Mouse (Mus musculus) spleen, postnatal 10 days (tissue): ENCODE measurements around the gene Pex10.
"Not testable (repeated sequence)": the region's sequence is repeated elsewhere in the genome, so short reads cannot be mapped to it uniquely, and the experiment has no call there.

Experiments used
- DNase-seq, 2 experiments: peaks; one replicate each; pipeline ENCODE4 v3.0.0; 2021 to 2022; ENCODE audit warnings: low spot score in 2 of 2

The Pex10 gene

DNA sequence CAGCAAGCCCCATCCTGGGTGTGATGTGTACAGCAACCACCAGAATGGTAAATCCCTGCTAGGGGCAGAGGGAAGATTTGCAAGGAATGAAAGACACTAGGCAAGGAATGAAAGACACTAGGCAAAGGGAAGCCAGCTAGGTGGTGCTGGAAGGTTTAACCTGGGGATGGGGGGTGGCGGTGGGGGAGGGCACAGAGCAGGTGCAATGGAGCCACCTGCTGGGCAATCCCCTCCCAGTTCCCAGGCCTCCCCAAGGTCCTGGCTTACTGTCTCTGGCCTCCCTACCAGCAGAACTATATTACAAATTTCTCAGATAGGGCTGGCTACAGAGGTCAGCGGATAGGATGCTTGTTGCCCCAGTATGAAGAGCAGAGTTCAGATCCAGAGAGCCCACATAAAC, 2.3 kb upstream of the Pex10 start:
- no peak for DNase-seq

DNA sequence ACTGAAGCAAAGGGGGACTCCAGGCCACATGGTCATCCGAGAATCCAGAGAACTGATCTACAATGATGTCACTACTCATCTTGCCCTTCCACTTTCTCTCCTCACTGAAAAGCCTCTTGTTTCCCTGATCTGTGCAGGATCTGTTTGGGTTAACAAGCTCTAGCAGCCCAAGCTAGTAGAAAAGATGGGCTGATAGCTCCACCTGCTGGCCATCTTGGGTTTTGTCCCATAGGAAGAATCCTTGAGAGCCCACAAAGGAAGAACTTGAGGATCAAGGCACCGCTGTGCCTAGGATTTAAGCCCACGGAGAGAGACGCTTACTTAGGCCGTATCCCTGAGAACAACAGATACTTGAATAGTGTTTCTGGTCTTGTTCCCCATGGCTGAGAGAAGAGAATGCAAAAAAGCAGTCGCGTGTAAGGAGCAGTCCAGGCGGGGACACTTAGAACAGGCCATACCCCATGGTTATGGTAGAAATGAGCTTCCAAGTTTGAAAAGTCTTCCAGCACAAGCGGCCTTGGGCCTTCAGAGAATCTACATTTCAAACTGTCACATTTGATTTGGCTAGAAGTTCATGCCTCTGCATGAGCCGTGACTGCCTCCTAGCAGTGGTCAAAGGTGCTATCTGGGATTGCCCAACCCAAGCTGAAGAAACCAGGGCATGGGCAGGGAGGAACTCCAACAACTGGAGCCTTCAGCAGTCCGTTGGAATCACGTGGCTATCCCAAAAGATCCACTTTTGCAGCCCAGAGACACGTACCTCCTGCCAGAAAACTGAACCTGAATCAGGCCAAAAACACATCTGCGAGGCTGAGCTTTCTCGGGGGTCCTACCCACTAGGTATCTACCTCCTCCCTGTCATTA, 614 bp upstream of the Pex10 start:
- DNase-seq = peak; percentile 84 to 86

DNA sequence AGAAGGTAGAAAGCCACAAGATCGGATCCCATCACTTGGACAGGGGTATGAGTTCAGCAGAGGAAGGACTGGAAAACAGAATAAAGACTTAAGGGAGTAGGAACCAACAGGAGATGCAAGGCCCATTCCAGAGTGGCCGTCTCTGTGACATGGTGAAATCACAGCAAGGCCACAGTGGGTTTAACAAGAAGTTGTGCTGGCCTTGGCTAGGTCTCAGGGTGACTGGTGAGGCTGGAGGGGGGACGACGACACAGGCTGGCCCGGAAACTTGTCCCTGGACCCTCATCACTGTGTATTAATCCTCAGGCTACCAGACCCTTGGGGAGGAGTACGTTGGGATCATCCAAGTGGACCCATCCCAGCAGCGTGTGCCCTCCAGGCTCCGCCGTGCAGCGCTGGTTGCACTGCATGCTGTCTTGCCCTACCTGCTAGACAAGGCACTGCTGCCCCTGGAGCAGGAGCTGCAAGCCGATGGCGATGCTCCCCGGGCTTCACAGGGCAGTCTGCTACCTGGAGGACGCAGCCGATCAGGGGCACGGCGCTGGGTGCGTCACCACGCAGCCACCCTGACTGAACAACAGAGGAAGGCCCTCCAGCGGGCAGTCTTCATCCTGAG, 1.6 kb downstream of the Pex10 start:
- no peak for DNase-seq

DNA sequence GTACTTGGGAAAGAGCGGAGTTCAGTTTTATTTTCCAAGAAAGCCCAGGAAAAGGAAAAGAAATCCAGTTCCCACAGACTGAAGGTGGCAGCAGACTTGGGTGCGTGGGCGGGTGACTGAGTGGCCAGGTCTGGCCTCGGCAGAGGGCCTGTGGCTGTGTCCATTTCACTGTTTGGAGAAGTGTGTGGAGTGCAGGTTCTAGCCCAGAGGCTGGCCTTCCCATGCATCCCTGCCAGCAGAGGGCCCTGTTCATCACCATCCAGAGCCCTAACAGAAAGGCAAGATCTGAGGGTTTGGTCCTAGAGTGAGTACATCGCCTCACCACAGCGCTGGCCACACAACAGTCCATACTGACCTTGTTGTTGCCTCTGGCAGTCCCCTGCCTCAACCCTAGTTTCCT, 2.4 kb downstream of the Pex10 start:
- DNase-seq = peak in 1 of 2 experiments; percentile 40

DNA sequence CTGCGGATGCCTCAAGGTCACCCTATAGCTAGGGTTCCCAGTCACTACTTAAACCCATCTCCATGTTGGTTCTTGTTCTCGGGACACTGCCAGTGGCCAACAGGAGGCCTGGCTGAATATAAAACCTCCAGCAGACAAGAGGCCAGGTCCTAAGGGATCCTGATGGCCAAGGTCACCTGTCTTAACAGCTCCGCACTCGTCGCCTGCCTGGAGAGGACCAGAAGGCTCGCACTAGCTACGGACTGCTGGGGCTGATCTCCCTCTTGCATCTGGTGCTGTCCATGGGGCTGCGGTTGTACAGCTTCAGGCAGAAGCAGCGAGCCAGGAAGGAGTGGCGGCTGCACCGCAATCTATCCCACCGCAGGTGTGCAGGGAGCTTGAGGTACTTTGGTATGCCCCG, 3.4 kb downstream of the Pex10 start:
- DNase-seq = no peak

GRCm38 (mm10) chr4:155070921-155071320, 4.1 kb downstream of the Pex10 start:
- DNase-seq = no peak

DNA sequence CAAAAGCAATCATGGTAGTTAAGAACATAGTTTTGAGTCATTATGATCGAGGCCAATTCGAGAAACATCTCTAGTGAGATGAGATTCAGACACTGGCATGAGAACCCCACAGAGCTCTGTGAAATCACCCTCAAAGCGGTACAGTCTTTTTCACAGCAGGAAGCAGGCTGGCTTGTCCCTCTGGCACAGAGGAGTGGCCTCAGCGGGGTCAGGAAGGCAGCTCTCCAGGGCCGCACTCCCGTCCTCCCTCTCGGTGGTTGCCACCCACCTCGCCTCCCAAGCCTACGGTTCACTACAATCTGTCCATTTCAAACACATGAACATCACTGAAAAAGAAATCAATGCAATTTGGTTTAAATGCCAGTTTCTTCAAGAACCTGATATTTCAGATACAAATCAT, 7.6 kb downstream of the Pex10 start:
- DNase-seq = no peak

GRCm38 (mm10) chr4:155075137-155075536, 8.3 kb downstream of the Pex10 start:
- no peak for DNase-seq

GRCm38 (mm10) chr4:155075813-155076212, 9.0 kb downstream of the Pex10 start:
- DNase-seq = no peak

GRCm38 (mm10) chr4:155076677-155077076, 9.9 kb downstream of the Pex10 start:
- DNase-seq = no peak

DNA sequence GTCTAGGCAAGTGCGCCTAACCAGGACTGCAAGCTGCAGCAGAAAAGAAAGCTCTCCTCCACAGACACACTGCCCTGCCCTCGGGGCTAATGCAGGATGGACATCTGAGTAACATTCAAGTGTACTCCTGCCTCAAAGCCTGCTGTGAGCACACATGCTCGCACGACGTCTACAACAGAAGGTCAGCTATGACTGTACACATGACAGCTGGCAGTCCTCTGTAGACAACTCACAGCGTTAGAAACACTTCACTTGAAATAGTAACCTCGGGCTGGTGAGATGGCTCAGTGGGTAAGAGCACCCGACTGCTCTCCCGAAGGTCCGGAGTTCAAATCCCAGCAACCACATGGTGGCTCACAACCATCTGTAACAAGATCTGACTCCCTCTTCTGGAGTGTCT, 12.0 kb downstream of the Pex10 start:
- DNase-seq = not testable (repeated sequence)

- DNase-seq = no peak
Observed at GRCm38 (mm10) chr4:155079666-155080065, 12.8 kb downstream of the Pex10 start.

DNA sequence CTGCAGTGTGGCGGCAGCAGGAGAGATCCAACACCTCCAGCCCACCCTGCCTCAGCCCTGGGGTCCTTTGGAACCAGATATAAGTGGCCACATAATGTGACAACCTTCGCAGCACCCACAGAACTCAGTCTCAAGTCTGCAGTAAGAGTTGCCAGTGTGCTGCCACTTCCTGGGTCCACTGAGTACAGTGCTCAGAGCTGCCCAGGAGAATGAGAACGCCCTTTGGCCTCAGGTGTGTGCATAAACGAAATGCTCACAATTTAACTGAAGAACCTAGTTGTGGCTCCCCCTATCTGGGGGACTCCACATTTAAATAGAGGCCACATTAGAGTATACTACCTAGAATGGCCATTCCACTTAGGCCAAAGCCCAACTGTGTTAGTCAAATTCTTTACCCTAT, 16.7 kb downstream of the Pex10 start:
- DNase-seq = no peak

DNA sequence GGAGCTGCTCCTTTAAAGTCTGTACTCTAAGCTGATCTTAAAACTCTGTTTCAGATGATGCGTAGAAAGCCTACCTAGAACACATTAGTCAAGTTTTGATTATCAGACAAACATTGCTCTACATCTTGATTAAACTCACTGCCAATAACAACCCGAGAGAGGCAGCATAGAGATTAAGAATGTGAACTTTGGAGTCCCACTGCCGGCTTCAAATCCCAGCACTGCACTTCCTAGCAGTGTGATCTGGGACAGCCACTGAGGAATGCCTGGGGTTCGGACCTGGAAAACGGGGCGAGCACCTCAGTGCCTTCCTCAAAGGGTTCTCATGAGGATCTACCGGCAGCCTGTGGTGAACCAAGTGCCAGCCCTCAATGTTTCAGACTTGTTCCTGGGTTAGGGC, 17.5 kb downstream of the Pex10 start:
- DNase-seq = no peak

- DNase-seq = no peak
Observed at GRCm38 (mm10) chr4:155085206-155086107, 18.6 kb downstream of the Pex10 start.

DNA sequence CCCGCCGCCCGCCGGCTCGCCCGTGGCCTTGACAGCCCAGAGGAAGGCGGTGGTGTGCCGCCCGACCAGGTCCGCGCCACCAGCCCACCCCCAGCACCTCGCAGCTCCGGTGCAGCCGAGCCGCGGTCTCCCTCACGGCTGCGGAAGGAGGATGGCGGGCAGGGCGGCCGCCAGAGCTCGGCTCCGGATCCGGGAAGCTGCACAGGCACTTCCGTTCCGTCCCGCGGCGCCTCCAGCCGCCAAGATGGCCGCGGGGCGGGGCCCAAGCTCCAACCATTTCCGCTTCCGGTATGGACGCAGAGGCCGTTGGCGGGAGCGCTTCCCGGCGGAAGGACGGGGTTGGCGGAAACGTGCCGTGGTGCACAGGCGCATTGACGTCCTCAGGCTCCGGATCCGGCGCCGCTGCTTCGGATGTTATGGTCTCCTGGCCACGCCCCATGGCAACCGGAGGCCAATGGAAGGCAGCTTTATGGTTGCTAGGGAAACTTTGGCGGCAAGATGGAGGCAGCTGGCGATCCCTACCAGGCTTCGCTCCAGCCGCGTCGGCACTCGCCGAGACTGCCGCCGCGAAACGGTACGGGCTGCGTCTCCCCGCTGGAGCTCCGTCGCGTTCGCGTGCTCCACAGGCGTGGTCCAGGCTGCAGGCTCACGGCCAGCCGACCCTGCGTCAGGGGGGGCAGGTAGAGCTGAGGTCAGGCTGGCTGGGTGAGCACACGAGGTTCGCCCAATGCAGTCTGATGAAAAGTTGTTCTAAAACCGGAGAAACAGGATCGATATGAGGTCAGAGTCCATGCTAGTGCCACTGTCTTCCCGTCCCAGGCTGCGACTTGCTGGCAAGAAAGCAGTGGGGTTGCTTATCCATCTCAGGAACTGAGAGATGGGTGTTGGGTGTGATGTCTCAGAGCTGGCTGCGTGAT, 19.6 kb downstream of the Pex10 start, which contains the start of the genes Rer1 and Morn1:
TSS of gene Rer1 (minus strand) at position 275 of the 917 bp plus-strand sequence.
TSS of gene Morn1 (plus strand) at position 470 of the 917 bp plus-strand sequence.
- peak; percentile 98 to 99 for DNase-seq

- DNase-seq = no peak
Observed at GRCm38 (mm10) chr4:155089241-155089640, 22.4 kb downstream of the Pex10 start.

DNA sequence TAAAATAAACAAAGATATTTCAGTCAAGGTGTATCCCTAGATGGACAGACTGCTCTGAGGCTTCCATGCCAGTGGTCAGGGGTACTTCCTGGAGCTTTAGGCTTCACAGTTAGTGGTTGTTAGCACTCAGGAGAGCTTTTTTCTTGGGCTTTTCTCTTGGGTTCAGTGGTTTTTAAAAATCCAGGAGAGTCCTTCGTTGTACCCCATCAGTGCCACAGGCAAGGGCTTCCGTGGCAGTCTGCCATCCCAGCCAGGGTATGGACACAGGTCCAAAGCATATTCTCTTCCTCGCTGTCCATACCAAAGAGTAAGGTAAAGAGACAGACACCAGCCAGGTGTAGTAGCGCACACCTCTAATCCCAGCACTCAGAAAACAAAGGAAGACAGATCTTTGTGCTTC, 23.3 kb downstream of the Pex10 start:
- no peak for DNase-seq

- no peak for DNase-seq
Observed at GRCm38 (mm10) chr4:155090688-155091449, 24.1 kb downstream of the Pex10 start.

GRCm38 (mm10) chr4:155092718-155093430, 26.1 kb downstream of the Pex10 start:
- DNase-seq = no peak
